Comparison of ENCODE assay signal across 8 mouse cellular contexts in the genomic region with DNA sequence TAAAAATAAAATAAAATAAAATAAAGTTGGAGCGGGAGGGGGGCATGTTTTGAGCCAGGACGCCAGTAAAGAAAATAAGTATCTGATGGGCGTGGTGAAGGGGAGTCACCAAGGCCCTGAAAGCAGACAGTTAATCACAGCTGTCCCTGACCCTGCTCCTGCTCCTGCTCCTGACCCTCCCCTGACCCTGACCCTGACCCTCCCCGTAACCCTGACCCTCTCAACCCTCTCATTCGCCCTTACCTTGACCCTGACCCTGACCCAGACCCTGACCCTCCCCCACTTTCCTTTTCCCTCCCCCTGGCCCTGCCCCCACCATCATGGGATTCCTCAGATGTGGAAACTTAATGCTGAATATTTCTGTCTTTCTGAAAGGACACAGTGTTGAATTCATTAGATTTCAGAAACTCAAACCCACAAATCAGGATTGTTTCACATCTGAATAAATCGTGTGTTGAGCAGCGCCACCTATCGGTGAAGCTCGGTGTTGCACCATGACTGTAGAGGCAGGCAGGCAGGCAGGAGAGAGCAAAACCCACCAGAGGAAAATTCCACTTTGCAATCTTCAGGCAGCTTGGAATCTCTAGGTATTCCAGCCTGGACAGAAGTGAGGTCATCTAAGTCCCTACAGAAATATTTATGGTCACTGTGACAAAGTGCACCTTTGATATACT.
DNase-seq lines count a peak whose midpoint lies in the region; ATAC-seq lines count a peak whose summit lies in the region.

No protein-coding gene starts in this region.

- peak; percentile 81 to 83 for DNase-seq in B cell, adult 2 months
- peak; percentile 10 for DNase-seq in MN1 (ENCODE audit: low spot score)
- DNase-seq in cerebellum, postnatal 10 days, result peak; percentile 93 to 96
- DNase-seq in gastrocnemius, adult 8-10 months (ENCODE audit: low spot score in 2 of 2), result peak; percentile 59 to 63
- peak; percentile 80 for DNase-seq in layer of hippocampus, adult 9-10 months (ENCODE audit: low spot score)
- DNase-seq in lung, postnatal 36 days, result peak; percentile 85
- DNase-seq in spleen, adult 12 weeks (ENCODE audit: low spot score), result peak; percentile 30

- no peak for ATAC-seq in inflammation-experienced regulatory T-cells, adult 6 months

Comparison
In these comparisons a context has a peak if more than half of its experiments do, and no peak if none do; other contexts are left out.
1. DNase-seq: peak in every context shown above with its lines; median percentile 94 in cerebellum, postnatal 10 days; 85 in lung, postnatal 36 days; 82 in B cell, adult 2 months; 80 in layer of hippocampus, adult 9-10 months; 61 in gastrocnemius, adult 8-10 months; 30 in spleen, adult 12 weeks; 10 in MN1.